Mouse (Mus musculus) cerebellum, postnatal 36 days (tissue): ENCODE measurements around the gene Vwa7.

Experiments used
- DNase-seq, 2 experiments: peaks; one replicate each; pipeline ENCODE4 v3.0.0; 2021 to 2022; ENCODE audit warnings: mixed read lengths in 2 of 2

The Vwa7 gene

GRCm38 (mm10) chr17:35047688-35048087, 31.3 kb downstream of the Vwa7 start:
- no peak for DNase-seq

- DNase-seq: no peak
These were observed 32.0 kb downstream of the Vwa7 start for GRCm38 (mm10) chr17:35048149-35048931.

GRCm38 (mm10) chr17:35048932-35049440, 32.6 kb downstream of the Vwa7 start:
- DNase-seq: no peak

- DNase-seq: no peak
These were observed 33.2 kb downstream of the Vwa7 start, which contains the start of gene Clic1 for GRCm38 (mm10) chr17:35049561-35050016. Gene Clic1 (plus strand): TSS chr17:35049966.

GRCm38 (mm10) chr17:35050126-35050750, 33.9 kb downstream of the Vwa7 start:
- peak in 1 of 2 experiments; percentile 46 for DNase-seq

- DNase-seq: peak; percentile 50 to 51
These were observed 35.0 kb downstream of the Vwa7 start for GRCm38 (mm10) chr17:35051156-35052086.

GRCm38 (mm10) chr17:35052271-35052798, 36.0 kb downstream of the Vwa7 start:
- peak in 1 of 2 experiments; percentile 14 for DNase-seq

- no peak for DNase-seq
These were observed 39.5 kb downstream of the Vwa7 start for GRCm38 (mm10) chr17:35055691-35056495.

- no peak for DNase-seq
These were observed 40.7 kb downstream of the Vwa7 start for GRCm38 (mm10) chr17:35057090-35057489.

GRCm38 (mm10) chr17:35058316-35058715, 41.9 kb downstream of the Vwa7 start:
- DNase-seq: no peak

GRCm38 (mm10) chr17:35058911-35059892, 42.8 kb downstream of the Vwa7 start, which contains the start of gene Ddah2:
Gene Ddah2 (plus strand): TSS chr17:35059035.
- DNase-seq: peak; percentile 79 to 84

GRCm38 (mm10) chr17:35060071-35060470, 43.7 kb downstream of the Vwa7 start:
- DNase-seq: no peak

GRCm38 (mm10) chr17:35060737-35061297, 44.4 kb downstream of the Vwa7 start:
- DNase-seq: no peak

GRCm38 (mm10) chr17:35061299-35061698, 44.9 kb downstream of the Vwa7 start:
- DNase-seq: no peak

GRCm38 (mm10) chr17:35063466-35063865, 47.1 kb downstream of the Vwa7 start:
- DNase-seq: no peak

GRCm38 (mm10) chr17:35064378-35064877, 48.0 kb downstream of the Vwa7 start:
- DNase-seq: peak; percentile 64 to 68

GRCm38 (mm10) chr17:35064951-35065947, 48.9 kb downstream of the Vwa7 start, which contains the start of gene Ly6g6c:
Gene Ly6g6c (plus strand): TSS chr17:35065388.
- peak; percentile 62 to 71 for DNase-seq

GRCm38 (mm10) chr17:35066084-35066483, 49.7 kb downstream of the Vwa7 start, which contains the start of gene Mpig6b:
Gene Mpig6b (minus strand): TSS chr17:35066184.
- DNase-seq: no peak
